Mouse (Mus musculus) urinary bladder, postnatal 14 days (tissue): ENCODE measurements at regions not wholly inside any gene's neighbourhood (a gene's known extent, or its start where the extent isn't known, plus 50 kb on each side); places are given as distances from the start of the nearest gene placed in this dataset.
"Not testable (repeated sequence)": the region's sequence is repeated elsewhere in the genome, so short reads cannot be mapped to it uniquely, and the experiment has no call there.

Source experiments
- DNase-seq: peaks from one replicate; pipeline ENCODE4 v3.0.0; 2021; ENCODE audit warnings: low spot score

- DNase-seq, result not testable (repeated sequence)
Observed at GRCm38 (mm10) chr1:142108826-142109225, 1531.6 kb upstream of the B3galt2 start.

- DNase-seq, result peak; percentile 61
Observed at GRCm38 (mm10) chr1:142157310-142157709, 1483.2 kb upstream of the B3galt2 start.

GRCm38 (mm10) chr1:142159481-142159880, 1481.0 kb upstream of the B3galt2 start:
- DNase-seq, result no peak

- no peak for DNase-seq
Observed at GRCm38 (mm10) chr1:142166945-142167344, 1473.5 kb upstream of the B3galt2 start.

- no peak for DNase-seq
Observed at GRCm38 (mm10) chr1:142171134-142171533, 1469.3 kb upstream of the B3galt2 start.

- no peak for DNase-seq
Observed at GRCm38 (mm10) chr1:142214778-142215177, 1425.7 kb upstream of the B3galt2 start.
